Mouse (Mus musculus) thymus, adult 2 months (tissue): ENCODE measurements around the gene Surf6. TPM values are rescaled to one million over a fixed set of nuclear protein-coding genes. Genes with fewer than 3 reads are reported as not detected.

ENCODE experiments used
- DNase-seq: peaks from one replicate; pipeline ENCODE4 v3.0.0; 2021
- H3K27ac ChIP-seq: fragments of 200-500 bp; 2 replicates; pipeline ENCODE4 v1.5.1; 2012; ENCODE audit warnings: low read length, control low read depth; ENCODE audit not compliant: control insufficient read depth, insufficient read depth
- H3K27me3 ChIP-seq: fragments of 200-500 bp; 2 replicates; pipeline ENCODE4 v1.6.1; 2012; ENCODE audit warnings: mild to moderate bottlenecking, low read length, moderate library complexity, mixed read lengths; ENCODE audit not compliant: control insufficient read depth, insufficient read depth
- H3K36me3 ChIP-seq: fragments of 200-500 bp; 2 replicates; pipeline ENCODE4 v1.6.1; 2012; ENCODE audit warnings: mild to moderate bottlenecking, low read length, moderate library complexity; ENCODE audit not compliant: control insufficient read depth, insufficient read depth
- H3K4me1 ChIP-seq: fragments of 200-500 bp; replicated peaks from 2 replicates; pipeline ENCODE4 v1.6.1; 2012; ENCODE audit warnings: low read length; ENCODE audit not compliant: control insufficient read depth, insufficient read depth
- H3K4me3 ChIP-seq: fragments of 200-500 bp; 2 replicates; pipeline ENCODE4 v1.5.1; 2012; ENCODE audit warnings: mild to moderate bottlenecking, low read length, control low read depth, moderate library complexity; ENCODE audit not compliant: control insufficient read depth, insufficient read depth
- CTCF ChIP-seq: fragments of 200-500 bp; IDR thresholded peaks from 2 replicates; pipeline ENCODE4 v1.5.1; 2012; ENCODE audit warnings: mild to moderate bottlenecking, control low read depth, low read length, moderate library complexity, borderline replicate concordance; ENCODE audit not compliant: control insufficient read depth, poor library complexity, insufficient read depth; ENCODE audit errors: extremely low read depth
- POLR2A ChIP-seq: fragments of 200-500 bp; IDR thresholded peaks from 2 replicates; pipeline ENCODE4 v1.6.1; 2012; ENCODE audit warnings: mild to moderate bottlenecking, low read length, control low read depth, moderate library complexity; ENCODE audit not compliant: control insufficient read depth, poor library complexity, insufficient read depth; ENCODE audit errors: extremely low read depth
- WGBS: fragments of 180-500 bp; shearing (Covaris S2); methylation state at CpG from one replicate; pipeline ENCODE4 v1.1.7; 2018; 5-methylcytosine and 5-hydroxymethylcytosine counted together
- polyA plus RNA-seq: library from polyadenylated mRNA; depleted of rRNA; stranded (reverse); fragments of >200 nt; gene quantifications from 2 replicates; pipeline ENCODE4 v1.2.3, GENCODE M21; 2012; rRNA removed

Surf6 gene
- polyA plus RNA-seq = 20.8 and 23.1 TPM in 2 replicates

DNA sequence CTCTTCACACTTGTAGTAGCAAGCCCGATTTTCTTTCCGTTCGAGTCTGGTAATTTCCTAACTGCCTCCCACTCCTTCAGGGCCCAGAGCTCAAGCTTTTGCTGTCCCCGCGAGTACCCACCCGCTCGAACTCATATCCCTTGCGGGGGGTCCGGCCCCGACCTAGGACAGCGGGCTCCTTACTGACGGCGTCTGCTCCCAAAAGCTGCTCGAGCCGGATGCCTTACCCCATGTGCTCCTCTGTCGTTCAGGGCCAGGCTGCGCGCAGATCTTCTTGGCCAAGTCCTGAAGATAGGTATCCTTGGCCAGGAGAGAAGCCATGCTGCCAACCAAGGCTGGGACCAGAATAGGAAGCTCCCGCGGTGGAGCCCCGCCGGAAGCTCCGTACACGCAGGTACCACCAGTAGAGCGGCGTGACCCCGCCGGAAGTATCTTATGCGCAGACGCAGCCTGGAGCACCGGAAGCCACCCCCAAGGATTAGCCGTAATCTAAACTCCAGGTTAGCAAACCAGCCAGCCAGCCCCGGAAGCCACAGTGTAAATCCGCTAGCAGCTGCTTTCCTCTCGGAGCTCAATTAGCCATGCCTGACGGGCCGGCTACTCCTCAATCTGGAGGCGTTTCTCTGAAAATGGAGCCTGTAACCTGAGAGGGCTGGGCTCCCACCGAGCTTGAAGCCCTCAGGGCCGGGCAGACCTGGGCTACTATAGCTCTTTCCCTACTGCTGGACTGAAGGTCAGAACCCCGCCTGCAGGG is at the start of gene Surf6:
Gene Surf6 (minus strand): TSS at position 413 of the 754 bp plus-strand sequence.
- peak; percentile 96 for DNase-seq
- H3K27ac ChIP-seq = peak within 1 kb of the TSS; percentile 70
- peak within 1 kb of the TSS; percentile 92 for H3K4me3 ChIP-seq
- peak; percentile 71 for TF ChIP-seq POLR2A
- TF ChIP-seq CTCF = no peak
- peaks cover 14% of the 10 kb centered on the region for H3K4me1 ChIP-seq
- no peaks in the 10 kb centered on the region for H3K27me3 ChIP-seq
- under 1% methylated on average over 41 of the region's 41 CpGs for WGBS
- peaks cover 22% of the 10 kb centered on the region for H3K36me3 ChIP-seq

DNA sequence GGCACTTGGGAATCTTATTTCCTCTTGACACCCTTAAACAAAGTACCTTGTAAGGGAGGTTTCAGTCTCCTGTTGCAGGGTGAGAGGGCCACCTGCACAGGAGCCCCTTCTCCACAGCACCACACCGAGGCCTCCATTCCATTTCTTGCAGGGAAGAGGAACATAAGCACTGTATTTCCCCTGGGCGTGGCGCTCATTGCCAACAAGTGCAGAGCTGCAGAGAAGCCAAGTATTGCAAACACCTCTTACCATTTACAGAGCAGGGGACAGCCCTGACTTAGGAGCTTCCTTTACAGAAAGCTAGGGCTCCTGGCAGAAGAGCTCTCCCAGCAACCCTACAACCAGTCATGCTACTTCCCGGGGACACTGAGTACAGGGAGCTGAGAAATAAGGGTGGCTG is 49.5 kb upstream of the Surf6 start:
- no peak overlapping the region for H3K27ac ChIP-seq
- TF ChIP-seq CTCF (no peak), POLR2A (no peak)
- H3K36me3 ChIP-seq = peaks cover 43% of the 10 kb centered on the region
- 95% methylated on average over 4 of the region's 4 CpGs for WGBS
- no peak overlapping the region for H3K4me3 ChIP-seq
- DNase-seq = no peak
- peaks cover 2% of the 10 kb centered on the region; the same call in 1 of the 2 replicates for H3K4me1 ChIP-seq
- H3K27me3 ChIP-seq = no peaks in the 10 kb centered on the region

GRCm38 (mm10) chr2:26951346-26951905 is 48.7 kb upstream of the Surf6 start:
- H3K27ac ChIP-seq = no peak overlapping the region
- 95% methylated on average over 8 of the region's 8 CpGs for WGBS
- H3K27me3 ChIP-seq = no peaks in the 10 kb centered on the region
- DNase-seq = no peak
- peaks cover 35% of the 10 kb centered on the region for H3K36me3 ChIP-seq
- peaks cover 2% of the 10 kb centered on the region; the same call in 1 of the 2 replicates for H3K4me1 ChIP-seq
- no peak overlapping the region for H3K4me3 ChIP-seq
- no peak for TF ChIP-seq CTCF
- no peak for TF ChIP-seq POLR2A

DNA sequence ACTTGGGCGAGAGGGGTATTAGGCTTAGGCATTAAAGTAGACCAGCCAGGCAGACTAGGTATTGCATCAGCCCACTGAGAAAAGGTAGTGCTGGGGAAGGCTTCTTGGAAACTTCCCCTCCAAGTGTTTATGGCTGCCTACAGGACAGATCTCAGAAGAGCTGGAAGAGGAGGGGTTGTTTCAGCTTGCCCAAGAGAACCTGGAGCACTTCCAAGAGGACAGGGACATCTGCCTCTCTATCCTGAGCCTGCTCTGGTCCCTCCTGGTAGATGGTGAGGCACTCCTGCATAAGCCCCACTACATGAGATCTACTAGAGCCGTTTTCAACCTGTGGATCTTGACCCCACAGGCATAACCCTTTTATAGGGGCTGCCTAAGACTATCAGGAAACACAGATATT is 47.7 kb upstream of the Surf6 start:
- Histone ChIP-seq H3K4me3 (no peak overlapping the region), H3K27me3 (no peaks in the 10 kb centered on the region), H3K36me3 (peaks cover 25% of the 10 kb centered on the region), H3K27ac (no peak overlapping the region), H3K4me1 (peaks cover 2% of the 10 kb centered on the region; the same call in 1 of the 2 replicates)
- 97% methylated on average over 2 of the region's 2 CpGs for WGBS
- TF ChIP-seq CTCF (no peak), POLR2A (no peak)
- no peak for DNase-seq

GRCm38 (mm10) chr2:26943253-26943652 is 40.6 kb upstream of the Surf6 start:
- WGBS = 96% methylated on average over 3 of the region's 3 CpGs

DNA sequence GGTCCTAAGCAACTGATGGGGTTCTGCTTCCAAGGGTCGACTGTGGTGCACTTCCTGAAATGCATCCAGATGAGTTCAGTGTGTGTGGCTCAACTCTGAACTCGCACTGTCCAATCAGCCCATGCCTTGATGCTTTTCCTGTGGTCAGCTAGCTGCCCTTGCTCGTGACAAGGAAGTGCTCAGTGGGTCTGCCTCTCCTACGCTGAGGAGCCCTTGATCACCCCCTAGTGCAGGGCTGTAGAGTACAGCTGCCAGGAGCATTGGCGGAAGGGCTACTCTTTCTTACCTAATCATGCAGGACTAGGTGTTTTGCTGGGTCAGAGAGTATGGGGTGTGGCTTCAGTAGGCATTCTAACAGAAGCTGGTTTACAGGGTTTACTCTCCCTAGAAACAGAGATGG is 38.9 kb upstream of the Surf6 start:
- DNase-seq = no peak
- Histone ChIP-seq H3K27ac (no peak overlapping the region), H3K36me3 (no peaks in the 10 kb centered on the region), H3K4me3 (no peak overlapping the region), H3K4me1 (peaks cover 3% of the 10 kb centered on the region), H3K27me3 (no peaks in the 10 kb centered on the region)
- TF ChIP-seq POLR2A (no peak), CTCF (0 out of 2 replicates have a peak, but pooled peaks have one; percentile 16)
- WGBS = 48% methylated on average over 5 of the region's 5 CpGs

More at GRCm38 (mm10) chr2:26943253-26943652, 40.6 kb upstream of the Surf6 start:
- DNase-seq = no peak
- Histone ChIP-seq H3K4me1 (no peaks in the 10 kb centered on the region), H3K4me3 (no peak overlapping the region), H3K27ac (no peak overlapping the region), H3K27me3 (no peaks in the 10 kb centered on the region), H3K36me3 (no peaks in the 10 kb centered on the region)
- TF ChIP-seq CTCF = no peak
